Mouse (Mus musculus): ENCODE results near the gene Lingo3.
"Not testable (repeated sequence)": the region's sequence is repeated elsewhere in the genome, so short reads cannot be mapped to it uniquely, and the experiment has no call there.

Gene Lingo3

GRCm38 (mm10) chr10:80821991-80822390, 21.8 kb downstream of the Lingo3 start:
- DNase-seq (ENCODE audit: low spot score in 2 of 2), result no peak

GRCm38 (mm10) chr10:80819406-80819805, 24.4 kb downstream of the Lingo3 start:
- no peak for DNase-seq (ENCODE audit: low spot score in 2 of 2)

GRCm38 (mm10) chr10:80818599-80819281, 25.1 kb downstream of the Lingo3 start:
- no peak for DNase-seq (ENCODE audit: low spot score in 2 of 2)

- DNase-seq (ENCODE audit: low spot score in 2 of 2), result not testable (repeated sequence)
Observed at GRCm38 (mm10) chr10:80817955-80818354, 25.9 kb downstream of the Lingo3 start.

GRCm38 (mm10) chr10:80817164-80817563, 26.7 kb downstream of the Lingo3 start:
- DNase-seq (ENCODE audit: low spot score in 2 of 2), result no peak

GRCm38 (mm10) chr10:80816303-80816702, 27.5 kb downstream of the Lingo3 start:
- not testable (repeated sequence) for DNase-seq (ENCODE audit: low spot score in 2 of 2)

GRCm38 (mm10) chr10:80814800-80815199, 29.0 kb downstream of the Lingo3 start:
- no peak for DNase-seq (ENCODE audit: low spot score in 2 of 2)

- DNase-seq (ENCODE audit: low spot score in 2 of 2), result no peak
Observed at GRCm38 (mm10) chr10:80813366-80813765, 30.5 kb downstream of the Lingo3 start, which contains the start of gene Jsrp1. TSS of gene Jsrp1 (minus strand) at chr10:80813498.

- DNase-seq (ENCODE audit: low spot score in 2 of 2), result no peak
Observed at GRCm38 (mm10) chr10:80812391-80813041, 31.3 kb downstream of the Lingo3 start.

GRCm38 (mm10) chr10:80810084-80810483, 33.8 kb downstream of the Lingo3 start:
- DNase-seq (ENCODE audit: low spot score in 2 of 2), result no peak

GRCm38 (mm10) chr10:80808985-80809632, 34.7 kb downstream of the Lingo3 start:
- no peak for DNase-seq (ENCODE audit: low spot score in 2 of 2)

GRCm38 (mm10) chr10:80808099-80808984, 35.5 kb downstream of the Lingo3 start:
- no peak for DNase-seq (ENCODE audit: low spot score in 2 of 2)

GRCm38 (mm10) chr10:80807057-80807627, 36.7 kb downstream of the Lingo3 start:
- DNase-seq (ENCODE audit: low spot score in 2 of 2), result peak in 1 of 2 experiments; percentile 71

- no peak for DNase-seq (ENCODE audit: low spot score in 2 of 2)
Observed at GRCm38 (mm10) chr10:80806341-80807056, 37.3 kb downstream of the Lingo3 start.

- DNase-seq (ENCODE audit: low spot score in 2 of 2), result peak; percentile 64 to 76
Observed at GRCm38 (mm10) chr10:80805925-80806324, 37.9 kb downstream of the Lingo3 start.

- DNase-seq (ENCODE audit: low spot score in 2 of 2), result no peak
Observed at GRCm38 (mm10) chr10:80805322-80805721, 38.5 kb downstream of the Lingo3 start.

GRCm38 (mm10) chr10:80804916-80805315, 38.9 kb downstream of the Lingo3 start, which contains the start of gene Amh:
TSS of gene Amh (plus strand) at chr10:80805243.
- DNase-seq (ENCODE audit: low spot score in 2 of 2), result no peak

GRCm38 (mm10) chr10:80804340-80804739, 39.5 kb downstream of the Lingo3 start:
- DNase-seq (ENCODE audit: low spot score in 2 of 2), result no peak

- DNase-seq (ENCODE audit: low spot score in 2 of 2), result no peak
Observed at GRCm38 (mm10) chr10:80802996-80803395, 40.8 kb downstream of the Lingo3 start.

- DNase-seq (ENCODE audit: low spot score in 2 of 2), result no peak
Observed at GRCm38 (mm10) chr10:80802204-80802912, 41.5 kb downstream of the Lingo3 start.

Measured in urinary bladder, postnatal 36 days (tissue).